Mouse (Mus musculus) megakaryocyte, embryonic 14.5 days (primary cell): ENCODE data around the gene Rad51ap1.

Source experiments
- FLI1 ChIP-seq: IDR thresholded peaks from 2 replicates; pipeline ENCODE4 v1.6.1; 2012; ENCODE audit warnings: low read length, inconsistent platforms, mixed read lengths
- GATA1 ChIP-seq: IDR thresholded peaks from 3 replicates; pipeline ENCODE4 v1.6.1; 2012; ENCODE audit warnings: mixed read lengths, low read length, inconsistent platforms, borderline replicate concordance

GRCm38 (mm10) chr6:126877118-126877517 is 62.3 kb downstream of the Rad51ap1 start:
- TF ChIP-seq GATA1: no peak
- TF ChIP-seq FLI1: no peak
